Mouse (Mus musculus) ES-E14 (cell line): ENCODE results near the gene AI597479. TPM values are rescaled to one million over a fixed set of nuclear protein-coding genes. Genes with fewer than 3 reads are reported as not detected.

Source experiments
- DNase-seq: peaks from one replicate; pipeline ENCODE4 v3.0.0-alpha.2; 2013; ENCODE audit warnings: low read depth, low spot score
- H3K27ac ChIP-seq: 2 replicates; pipeline ENCODE4 v1.5.1; 2012; ENCODE audit warnings: low read depth, mild to moderate bottlenecking, low read length, moderate library complexity, mixed read lengths; ENCODE audit not compliant: poor library complexity, insufficient read depth, severe bottlenecking
- H3K36me3 ChIP-seq: 2 replicates; pipeline ENCODE4 v1.6.1; 2012; ENCODE audit warnings: mild to moderate bottlenecking, low read length, moderate library complexity, mixed read lengths; ENCODE audit not compliant: control insufficient read depth, poor library complexity, insufficient read depth, severe bottlenecking
- H3K4me1 ChIP-seq, 2 experiments: fragments of 150-350 bp in 1 of 2; sonication (generic) in 1 of 2; 2 replicates each; pipeline ENCODE4 v1.6.1; 2012; ENCODE audit warnings: low read length in 2 of 2, mild to moderate bottlenecking in 1 of 2, mixed read lengths in 1 of 2; ENCODE audit not compliant: control insufficient read depth in 2 of 2, insufficient read depth in 2 of 2, poor library complexity in 1 of 2
- H3K4me3 ChIP-seq, 2 experiments: fragments of 150-350 bp in 1 of 2; sonication (generic) in 1 of 2; 2 replicates each; pipeline ENCODE4 v1.5.1; 2012; ENCODE audit warnings: low read length in 2 of 2, low read depth in 1 of 2, mild to moderate bottlenecking in 1 of 2, mixed read lengths in 1 of 2; ENCODE audit not compliant: insufficient read depth in 1 of 2, poor library complexity in 1 of 2, severe bottlenecking in 1 of 2
- H3K9ac ChIP-seq: 2 replicates; pipeline ENCODE4 v1.6.1; 2012; ENCODE audit warnings: low read depth, mild to moderate bottlenecking, low read length, mixed read lengths; ENCODE audit not compliant: poor library complexity, insufficient read depth, severe bottlenecking
- H3K9me3 ChIP-seq: fragments of 150-350 bp; sonication (generic); 2 replicates; pipeline ENCODE4 v1.6.1; 2012; ENCODE audit warnings: low read depth, mild to moderate bottlenecking, low read length; ENCODE audit not compliant: control insufficient read depth, insufficient read depth
- CHD2 ChIP-seq: IDR thresholded peaks from 2 replicates; pipeline ENCODE4 v1.6.1; 2014; ENCODE audit warnings: mild to moderate bottlenecking, low read depth, low read length, inconsistent platforms
- HCFC1 ChIP-seq: IDR thresholded peaks from 2 replicates; pipeline ENCODE4 v1.6.1; 2012; ENCODE audit warnings: low read length, inconsistent platforms, borderline replicate concordance; ENCODE audit not compliant: insufficient read depth
- MAFK ChIP-seq: IDR thresholded peaks from 2 replicates; pipeline ENCODE4 v1.6.1; 2014; ENCODE audit warnings: mild to moderate bottlenecking, low read depth, low read length, inconsistent platforms; ENCODE audit not compliant: insufficient read depth
- ZC3H11A ChIP-seq: IDR thresholded peaks from 2 replicates; pipeline ENCODE4 v1.6.1; 2012; ENCODE audit warnings: low read depth, mild to moderate bottlenecking, inconsistent platforms, low read length, borderline replicate concordance
- ZNF384 ChIP-seq: IDR thresholded peaks from 2 replicates; pipeline ENCODE4 v1.6.1; 2012; ENCODE audit warnings: low read depth, low read length, inconsistent platforms
- in situ Hi-C, 2 experiments: fragments of 600-800 bp; cut with MboI; formaldehyde crosslinking; loops; one replicate each; pipeline ENCODE4 v1.15.1; 2025; ENCODE audit warnings: low sequenced_read_pairs in 2 of 2, inconsistent platforms in 1 of 2; ENCODE audit not compliant: unreplicated experiment in 2 of 2
- total RNA-seq: library from RNA; depleted of rRNA; stranded (reverse); fragments of 300-350 nt; gene quantifications from 2 replicates; pipeline ENCODE4 v1.2.3, GENCODE M21; 2012; rRNA removed

The AI597479 gene
- total RNA-seq, result 10.6 and 14.1 TPM in 2 replicates

GRCm38 (mm10) chr1:43098031-43098984 lies at the start of gene AI597479, which contains the start of gene Tgfbrap1:
AI597479 (plus strand) TSS chr1:43098710.
Tgfbrap1 (minus strand) TSS chr1:43098637.
- TF ChIP-seq HCFC1 (peak; percentile 70; the same call in 1 of the 2 replicates), ZC3H11A (0 out of 2 replicates have a peak, but pooled peaks have one; percentile 22), MAFK (no peak)
- Histone ChIP-seq H3K36me3 (no peaks in the 10 kb centered on the region; the same call in 1 of the 2 replicates), H3K4me3 (peak within 1 kb of the TSS; percentile 98 to 99), H3K9ac (peak within 1 kb of the TSS; percentile 98), H3K4me1 (peaks cover 0 to 2% of the 10 kb centered on the region in 2 experiments; a peak in 1 of 4 replicates), H3K27ac (peak within 1 kb of the TSS; percentile 94), H3K9me3 (no peaks in the 10 kb centered on the region)
- in situ Hi-C loops, result no loop called here
- peak; percentile 81 for DNase-seq

DNA sequence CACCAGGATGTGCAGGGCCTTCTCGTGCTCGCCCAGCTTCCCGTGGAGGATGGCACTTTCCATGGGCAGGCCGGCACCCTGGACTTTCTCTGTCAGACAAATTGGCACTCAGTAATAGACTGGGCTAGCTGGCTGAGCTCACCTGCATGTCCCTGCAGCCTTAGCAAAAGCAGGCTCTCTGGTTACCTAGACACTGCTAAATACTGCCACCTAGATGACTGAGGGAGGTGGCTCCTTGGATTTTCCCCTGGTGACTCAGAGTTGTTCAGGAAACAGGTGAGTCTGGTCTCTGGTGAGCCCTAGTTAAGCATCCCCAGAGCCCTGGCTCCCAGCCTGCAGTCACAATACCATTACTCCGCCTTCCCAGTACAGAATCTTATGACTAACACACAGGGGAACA lies 46.6 kb upstream of the AI597479 start:
- peaks cover 7% of the 10 kb centered on the region; the same call in 1 of the 2 replicates for H3K36me3 ChIP-seq
- no peak overlapping the region for H3K27ac ChIP-seq

GRCm38 (mm10) chr1:43065615-43066310 lies 32.7 kb upstream of the AI597479 start:
- Histone ChIP-seq H3K4me3 (no peak overlapping the region), H3K27ac (no peak overlapping the region), H3K9ac (no peak overlapping the region), H3K9me3 (no peaks in the 10 kb centered on the region), H3K4me1 (no peaks in the 10 kb centered on the region), H3K36me3 (no peaks in the 10 kb centered on the region; the same call in 1 of the 2 replicates)
- TF ChIP-seq ZC3H11A (peak; percentile 57; the same call in 1 of the 2 replicates), MAFK (no peak), ZNF384 (no peak), CHD2 (no peak)
- peak; percentile 65 for DNase-seq
- in situ Hi-C loops, result loop anchor here in 1 of 2 experiments (25.0 kb wide), 1 partner anchor 153 kb away; no protein-coding TSS in a partner anchor

More for the DNA sequence above, 46.6 kb upstream of the AI597479 start:
- Histone ChIP-seq H3K4me3 (no peak overlapping the region), H3K4me1 (no peaks in the 10 kb centered on the region), H3K9ac (no peak overlapping the region), H3K9me3 (no peaks in the 10 kb centered on the region)
- no peak for DNase-seq
- in situ Hi-C loops, result loop anchor here (10.0 to 25.0 kb wide), 2 partner anchors 137 to 140 kb away; no protein-coding TSS in a partner anchor
- TF ChIP-seq MAFK (no peak), CHD2 (no peak), ZNF384 (no peak)

- Histone ChIP-seq H3K9me3 (no peaks in the 10 kb centered on the region), H3K27ac (no peak overlapping the region), H3K4me1 (no peaks in the 10 kb centered on the region), H3K4me3 (no peak overlapping the region), H3K36me3 (no peaks in the 10 kb centered on the region; the same call in 1 of the 2 replicates), H3K9ac (no peak overlapping the region)
- no peak for DNase-seq
- in situ Hi-C loops, result loop anchor here in 1 of 2 experiments (25.0 kb wide), 1 partner anchor 154 kb away; no protein-coding TSS in a partner anchor
- TF ChIP-seq ZNF384 (no peak), ZC3H11A (no peak), CHD2 (no peak), MAFK (no peak), HCFC1 (no peak)
These were observed 31.9 kb upstream of the AI597479 start for GRCm38 (mm10) chr1:43066573-43066972.
